Mouse (Mus musculus): ENCODE results near the gene Krt76. TPM values are rescaled to one million over a fixed set of nuclear protein-coding genes. Genes with fewer than 3 reads are reported as not detected.

Gene Krt76
- polyA plus RNA-seq, 1 experiment from 2014 or later = not detected

DNA sequence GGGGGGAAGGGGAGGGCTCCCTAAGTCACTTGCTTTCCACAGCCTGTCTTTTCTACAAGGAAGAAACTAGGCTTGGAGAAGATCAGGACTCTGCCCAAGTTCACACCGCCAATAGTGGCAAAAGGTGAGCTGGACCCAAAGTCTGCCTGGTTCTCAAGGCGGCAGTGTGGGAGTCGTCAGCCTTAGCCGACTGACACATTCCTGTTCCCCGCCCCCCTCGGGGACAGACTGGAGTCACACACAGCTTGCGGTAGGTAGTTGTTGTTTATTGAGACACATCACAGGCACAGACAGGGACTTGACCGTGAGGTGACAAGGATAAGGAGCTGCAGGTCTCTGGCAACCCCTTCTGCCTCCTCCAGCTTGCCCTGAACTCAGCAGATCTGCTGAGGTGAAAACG is 36.4 kb upstream of the Krt76 start:
- no peaks in the 10 kb centered on the region for H3K9me3 ChIP-seq (ENCODE audit: low read length)
- ATAC-seq (no peak), DNase-seq (no peak)
- no peaks in the 10 kb centered on the region for H3K36me3 ChIP-seq (replicated peaks; ENCODE audit: insufficient read depth, low read length)
- peaks cover 9% of the 10 kb centered on the region for H3K4me1 ChIP-seq (ENCODE audit: insufficient read depth)
- TF ChIP-seq EP300 (IDR thresholded peaks at IDR 0.05; ENCODE audit: low read depth) (no peak), CTCF (IDR thresholded peaks at IDR 0.05; ENCODE audit: low read depth) (no peak)
- H3K4me3 ChIP-seq (ENCODE audit: low read depth, low read length) = no peak overlapping the region
- peaks cover 11% of the 10 kb centered on the region for H3K27me3 ChIP-seq (ENCODE audit: insufficient read depth, low read length)
- H3K27ac ChIP-seq (ENCODE audit: low read depth) = no peak overlapping the region
- 25% methylated on average over 9 of the region's 9 CpGs for WGBS (ENCODE audit: insufficient replicate concordance)
- H3K4me2 ChIP-seq (ENCODE audit: low read depth, low read length) = no peak overlapping the region
- no peak overlapping the region for H3K9ac ChIP-seq (replicated peaks)

- Histone ChIP-seq H3K9me3 (ENCODE audit: low read length) (no peaks in the 10 kb centered on the region), H3K27me3 (ENCODE audit: insufficient read depth, low read length) (peaks cover 8% of the 10 kb centered on the region), H3K4me3 (ENCODE audit: low read depth, low read length) (no peak overlapping the region), H3K27ac (ENCODE audit: low read depth) (no peak overlapping the region), H3K4me2 (ENCODE audit: low read depth, low read length) (no peak overlapping the region), H3K4me1 (ENCODE audit: insufficient read depth) (peaks cover 15% of the 10 kb centered on the region), H3K9ac (replicated peaks) (no peak overlapping the region), H3K36me3 (replicated peaks; ENCODE audit: insufficient read depth, low read length) (no peaks in the 10 kb centered on the region)
- TF ChIP-seq CTCF (IDR thresholded peaks at IDR 0.05; ENCODE audit: low read depth) (no peak), EP300 (IDR thresholded peaks at IDR 0.05; ENCODE audit: low read depth) (no peak)
- DNase-seq (peak; percentile 55), ATAC-seq (peak; percentile 40; the same call in 1 of the 2 replicates)
- WGBS (ENCODE audit: insufficient replicate concordance) = 62% methylated on average over 12 of the region's 12 CpGs
These were observed 34.8 kb upstream of the Krt76 start for GRCm38 (mm10) chr15:101927340-101928080.

- WGBS (ENCODE audit: insufficient replicate concordance) = 83% methylated on average over 1 of the region's 1 CpGs
- Histone ChIP-seq H3K4me2 (ENCODE audit: low read depth, low read length) (no peak overlapping the region), H3K4me1 (ENCODE audit: insufficient read depth) (peaks cover 15% of the 10 kb centered on the region), H3K9ac (replicated peaks) (no peak overlapping the region), H3K27ac (ENCODE audit: low read depth) (no peak overlapping the region), H3K9me3 (ENCODE audit: low read length) (no peaks in the 10 kb centered on the region), H3K4me3 (ENCODE audit: low read depth, low read length) (no peak overlapping the region), H3K27me3 (ENCODE audit: insufficient read depth, low read length) (peaks cover 2% of the 10 kb centered on the region), H3K36me3 (replicated peaks; ENCODE audit: insufficient read depth, low read length) (no peaks in the 10 kb centered on the region)
- TF ChIP-seq EP300 (IDR thresholded peaks at IDR 0.05; ENCODE audit: low read depth) (no peak), CTCF (IDR thresholded peaks at IDR 0.05; ENCODE audit: low read depth) (no peak)
- peak; percentile 30; the same call in 1 of the 2 replicates for ATAC-seq
- no peak for DNase-seq
These were observed 32.3 kb upstream of the Krt76 start for GRCm38 (mm10) chr15:101925041-101925440.

DNA sequence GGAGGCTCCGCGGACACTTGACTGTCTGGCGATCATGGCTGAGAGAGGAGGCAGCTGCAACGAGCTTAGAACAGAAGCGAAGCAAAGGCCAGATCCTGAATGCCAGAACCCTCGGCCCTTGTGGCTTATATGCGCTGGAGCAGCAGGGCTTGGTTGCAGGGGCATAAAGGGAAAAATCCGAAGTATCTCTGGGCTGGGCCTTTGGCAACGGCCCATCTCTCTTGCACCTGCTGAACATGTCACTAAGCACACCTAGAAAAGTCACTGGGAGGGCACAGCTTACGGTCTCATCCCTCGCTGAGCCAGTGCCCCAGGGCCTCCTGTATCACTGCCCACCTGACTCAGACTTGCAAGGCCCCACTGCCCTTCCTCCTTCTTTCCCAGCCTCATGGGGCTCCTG is 31.9 kb upstream of the Krt76 start, which contains the start of gene Krt4:
Krt4 (minus strand) TSS at position 101 of the 400 bp plus-strand sequence.
- no peak within 1 kb of the TSS for H3K27ac ChIP-seq (ENCODE audit: low read depth)
- no peaks in the 10 kb centered on the region for H3K9me3 ChIP-seq (ENCODE audit: low read length)
- no peaks in the 10 kb centered on the region for H3K27me3 ChIP-seq (ENCODE audit: insufficient read depth, low read length)
- no peak within 1 kb of the TSS for H3K9ac ChIP-seq (replicated peaks)
- TF ChIP-seq EP300 (IDR thresholded peaks at IDR 0.05; ENCODE audit: low read depth) (no peak), CTCF (IDR thresholded peaks at IDR 0.05; ENCODE audit: low read depth) (no peak)
- H3K4me1 ChIP-seq (ENCODE audit: insufficient read depth) = peaks cover 15% of the 10 kb centered on the region
- ATAC-seq (no peak), DNase-seq (no peak)
- H3K4me3 ChIP-seq (ENCODE audit: low read depth, low read length) = no peak within 1 kb of the TSS
- H3K4me2 ChIP-seq (ENCODE audit: low read depth, low read length) = no peak within 1 kb of the TSS
- H3K36me3 ChIP-seq (replicated peaks; ENCODE audit: insufficient read depth, low read length) = no peaks in the 10 kb centered on the region
- 75% methylated on average over 11 of the region's 11 CpGs for WGBS (ENCODE audit: insufficient replicate concordance)

DNA sequence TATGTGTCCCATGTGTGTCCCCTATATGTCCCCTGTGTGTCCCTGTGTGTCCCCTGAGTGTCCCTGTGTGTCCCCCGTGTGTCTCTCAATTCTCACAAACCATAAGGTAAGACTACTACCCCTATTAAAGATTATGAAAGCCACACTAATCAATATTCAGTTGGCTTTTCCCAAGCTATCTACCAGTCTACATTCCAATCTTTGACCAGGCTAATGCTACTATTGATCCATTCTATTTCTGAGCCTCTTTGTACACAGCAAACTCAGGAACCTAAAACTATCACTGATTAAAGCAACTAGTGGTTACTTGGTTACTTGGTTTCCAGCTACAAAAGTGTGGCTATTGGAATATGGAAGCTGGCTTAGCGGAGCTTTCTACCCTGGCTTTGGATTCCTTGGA is 29.6 kb upstream of the Krt76 start:
- Histone ChIP-seq H3K4me1 (ENCODE audit: insufficient read depth) (peaks cover 11% of the 10 kb centered on the region), H3K9ac (replicated peaks) (no peak overlapping the region), H3K4me3 (ENCODE audit: low read depth, low read length) (no peak overlapping the region), H3K27me3 (ENCODE audit: insufficient read depth, low read length) (0 out of 2 replicates have a peak, but pooled peaks cover 9% of the 10 kb centered on the region), H3K9me3 (ENCODE audit: low read length) (no peaks in the 10 kb centered on the region), H3K4me2 (ENCODE audit: low read depth, low read length) (no peak overlapping the region), H3K36me3 (replicated peaks; ENCODE audit: insufficient read depth, low read length) (no peaks in the 10 kb centered on the region), H3K27ac (ENCODE audit: low read depth) (no peak overlapping the region)
- 64% methylated on average over 2 of the region's 2 CpGs for WGBS (ENCODE audit: insufficient replicate concordance)
- TF ChIP-seq CTCF (IDR thresholded peaks at IDR 0.05; ENCODE audit: low read depth) (no peak), EP300 (IDR thresholded peaks at IDR 0.05; ENCODE audit: low read depth) (no peak)
- no peak for DNase-seq
- peak; percentile 67 for ATAC-seq

- Histone ChIP-seq H3K4me3 (ENCODE audit: low read depth, low read length) (no peak overlapping the region), H3K4me2 (ENCODE audit: low read depth, low read length) (no peak overlapping the region), H3K27me3 (ENCODE audit: insufficient read depth, low read length) (peaks cover 13% of the 10 kb centered on the region; the same call in 1 of the 2 replicates), H3K9ac (replicated peaks) (no peak overlapping the region), H3K9me3 (ENCODE audit: low read length) (no peaks in the 10 kb centered on the region), H3K4me1 (ENCODE audit: insufficient read depth) (no peaks in the 10 kb centered on the region), H3K27ac (ENCODE audit: low read depth) (no peak overlapping the region), H3K36me3 (replicated peaks; ENCODE audit: insufficient read depth, low read length) (no peaks in the 10 kb centered on the region)
- TF ChIP-seq EP300 (IDR thresholded peaks at IDR 0.05; ENCODE audit: low read depth) = no peak
- no peak for TF ChIP-seq CTCF (IDR thresholded peaks at IDR 0.05; ENCODE audit: low read depth)
- no peak for ATAC-seq
- DNase-seq = no peak
- 53% methylated on average over 2 of the region's 2 CpGs for WGBS (ENCODE audit: insufficient replicate concordance)
These were observed 23.4 kb upstream of the Krt76 start for GRCm38 (mm10) chr15:101916072-101916471.
